Mouse (Mus musculus) G1E (cell line): Measurements from ENCODE around the gene Snx8.

ENCODE experiments used
- CTCF ChIP-seq: IDR thresholded peaks from 2 replicates; pipeline ENCODE4 v1.5.1; 2012; ENCODE audit warnings: low read depth, low read length, inconsistent platforms, mixed read lengths
- GATA1 ChIP-seq: IDR thresholded peaks from 2 replicates; pipeline ENCODE4 v1.6.1; 2012; ENCODE audit warnings: borderline replicate concordance, low read length, inconsistent platforms, mixed read lengths
- GATA2 ChIP-seq: IDR thresholded peaks from 2 replicates; pipeline ENCODE4 v1.6.1; 2012; ENCODE audit warnings: low read depth, low read length, inconsistent platforms, borderline replicate concordance
- POLR2AphosphoS5 ChIP-seq: IDR thresholded peaks from 2 replicates; pipeline ENCODE4 v1.6.1; 2012; ENCODE audit warnings: low read depth, low read length, inconsistent platforms; ENCODE audit not compliant: insufficient replicate concordance
- TAL1 ChIP-seq: conservative IDR thresholded peaks from 2 replicates; pipeline ENCODE4 v1.6.1; 2012; ENCODE audit warnings: low read depth, low read length, inconsistent platforms, mixed read lengths

DNA sequence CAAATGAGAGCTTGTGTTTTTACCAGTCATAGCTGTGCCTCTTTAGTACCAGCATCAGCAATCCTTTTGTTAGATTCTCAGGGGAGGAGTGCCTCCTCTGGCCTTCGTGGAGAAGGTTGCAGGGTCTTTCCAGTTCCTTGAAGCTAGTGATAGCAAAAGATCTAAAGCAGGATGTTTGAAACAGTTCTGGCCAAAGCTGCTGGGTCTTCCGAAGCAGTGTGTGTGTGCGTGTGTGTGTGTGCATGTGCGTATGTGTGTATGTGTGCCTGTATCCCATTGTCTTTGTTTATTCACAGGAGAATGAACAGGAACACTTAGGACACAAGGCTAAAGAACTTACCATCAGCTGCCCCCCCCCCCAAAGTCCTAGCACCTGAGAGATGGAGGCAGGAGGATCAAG, 25.6 kb upstream of the Snx8 start:
- TF ChIP-seq CTCF (no peak), POLR2AphosphoS5 (no peak), GATA1 (no peak), TAL1 (no peak), GATA2 (no peak)
